18 mouse cellular contexts compared by ENCODE assay signal in genomic region chr7:111270874-111271273, GRCm38 (mm10).
"Had no signal": no experiment of that assay in that cellular context is flagged by ENCODE, and none has a peak within 500 bp of the region (broad histone marks: within the 10 kb centered on the region; RNA-seq: fewer than 3 reads in every experiment).

No protein-coding gene starts in this region.

- H3K9ac ChIP-seq: limb, embryonic 13.5 days; liver, embryonic 12.5 days; liver, embryonic 15.5 days; lung, embryonic 15.5 days had no signal

- H3K4me3 ChIP-seq: limb, embryonic 10.5 days; limb, embryonic 13.5 days; liver, embryonic 12.5 days; liver, embryonic 15.5 days; lung, embryonic 15.5 days had no signal

- H3K4me1 ChIP-seq: limb, embryonic 10.5 days; limb, embryonic 13.5 days; liver, embryonic 12.5 days; liver, embryonic 15.5 days; lung, embryonic 15.5 days had no signal

- DNase-seq: kidney, adult 18-20 months; kidney, adult 9 months; kidney, postnatal 14 days; kidney, postnatal 4 days; liver; lung, adult 18-20 months; lung, postnatal 10 days; lung, postnatal 4 days; midbrain, embryonic 14.5 days; right cerebral cortex, postnatal 14 days; thymus, adult 2 months; thymus, postnatal 14 days; thymus, postnatal 4 days had no signal

- H3K27ac ChIP-seq: limb, embryonic 10.5 days; limb, embryonic 13.5 days; liver, embryonic 12.5 days; liver, embryonic 15.5 days; lung, embryonic 15.5 days had no signal

- H3K36me3 ChIP-seq: limb, embryonic 10.5 days; limb, embryonic 13.5 days; liver, embryonic 12.5 days; liver, embryonic 15.5 days; lung, embryonic 15.5 days had no signal

- H3K27me3 ChIP-seq: limb, embryonic 13.5 days; liver, embryonic 12.5 days; liver, embryonic 15.5 days; lung, embryonic 15.5 days had no signal
